Mouse (Mus musculus) hindlimb bud, embryonic 11.5 days (tissue): ENCODE results near the gene Vmn1r123.
"Not testable (repeated sequence)": the region's sequence is repeated elsewhere in the genome, so short reads cannot be mapped to it uniquely, and the experiment has no call there.

Source experiments
- DNase-seq: peaks from one replicate; pipeline ENCODE4 v3.0.0-alpha.2; 2012; ENCODE audit warnings: low read depth, low spot score; ENCODE audit errors: extremely low spot score

The Vmn1r123 gene

GRCm38 (mm10) chr7:21161885-21162284, at the start of gene Vmn1r123:
Gene Vmn1r123 (plus strand): TSS chr7:21162185.
- DNase-seq: not testable (repeated sequence)

DNA sequence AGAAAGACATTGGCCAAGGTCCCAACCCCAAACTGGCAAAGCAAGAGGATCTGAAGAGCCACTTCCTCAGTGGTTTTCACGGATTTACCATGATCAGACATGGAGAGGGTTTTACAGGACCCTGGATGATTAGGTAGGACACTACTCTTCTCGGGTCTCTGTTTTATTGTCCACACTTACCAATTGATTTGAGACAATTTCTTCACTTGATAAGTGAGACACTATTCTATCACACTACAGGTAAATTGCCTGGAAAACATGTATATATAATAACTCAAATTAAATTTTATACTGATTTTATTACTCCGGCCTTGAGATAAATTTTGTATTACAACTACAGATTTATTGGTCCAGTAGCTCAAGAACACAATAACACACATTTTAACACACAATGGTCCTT, 28.0 kb upstream of the Vmn1r123 start, which contains the start of gene Vmn1r122:
Gene Vmn1r122 (minus strand): TSS at position 101 of the 400 bp plus-strand sequence.
- DNase-seq: not testable (repeated sequence)

DNA sequence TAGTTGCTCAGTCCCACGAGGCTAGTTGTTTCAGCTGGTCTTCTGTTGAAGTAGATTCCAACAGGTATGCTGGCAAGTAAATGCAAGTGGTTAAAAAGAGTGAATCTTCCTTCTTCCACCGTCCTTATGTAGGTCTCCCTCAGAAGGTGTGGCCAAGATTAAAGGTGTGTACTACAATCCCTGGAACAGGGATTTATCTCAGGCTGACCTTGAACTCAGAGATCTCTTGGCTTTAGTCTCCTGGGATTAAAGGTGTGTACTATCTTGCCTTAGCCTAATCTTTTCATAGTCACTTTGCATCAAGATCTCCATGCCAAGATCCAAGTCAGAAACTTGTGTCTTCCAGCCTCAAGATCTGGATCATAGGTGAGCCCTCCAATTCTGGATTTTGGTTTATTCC, 28.3 kb downstream of the Vmn1r123 start, which contains the start of gene Gm5157:
Gene Gm5157 (minus strand): TSS at position 101 of the 400 bp plus-strand sequence.
- DNase-seq: not testable (repeated sequence)
